Mouse (Mus musculus) G1E-ER4 (cell line): Measurements from ENCODE around the gene Slc5a4a. TPM values are rescaled to one million over a fixed set of nuclear protein-coding genes. Genes with fewer than 3 reads are reported as not detected.

Experiments used
- GATA1 ChIP-seq: IDR thresholded peaks from one replicate; pipeline ENCODE4 v1.8.0; 2012; ENCODE audit warnings: low read length, inconsistent platforms
- polyA plus RNA-seq: library from polyadenylated mRNA; stranded (reverse); fragments of >175 nt; gene quantifications from 2 replicates; pipeline ENCODE4 v1.2.3, GENCODE M21; 2012

Slc5a4a gene
- polyA plus RNA-seq, 1 experiment, result not detected

- TF ChIP-seq GATA1, result no peak
These were observed 56.6 kb downstream of the Slc5a4a start for GRCm38 (mm10) chr10:76203798-76204283.

- no peak for TF ChIP-seq GATA1
These were observed 60.1 kb downstream of the Slc5a4a start for GRCm38 (mm10) chr10:76207262-76207796.

- no peak for TF ChIP-seq GATA1
These were observed 62.0 kb downstream of the Slc5a4a start for GRCm38 (mm10) chr10:76209241-76209640.

GRCm38 (mm10) chr10:76210806-76211205 is 63.6 kb downstream of the Slc5a4a start:
- no peak for TF ChIP-seq GATA1

- no peak for TF ChIP-seq GATA1
These were observed 64.9 kb downstream of the Slc5a4a start for GRCm38 (mm10) chr10:76212121-76212520.

GRCm38 (mm10) chr10:76214161-76214560 is 66.9 kb downstream of the Slc5a4a start:
- no peak for TF ChIP-seq GATA1

GRCm38 (mm10) chr10:76217056-76217455 is 69.8 kb downstream of the Slc5a4a start:
- TF ChIP-seq GATA1, result no peak

GRCm38 (mm10) chr10:76218240-76218639 is 71.0 kb downstream of the Slc5a4a start:
- no peak for TF ChIP-seq GATA1

- TF ChIP-seq GATA1, result no peak
These were observed 78.7 kb downstream of the Slc5a4a start for GRCm38 (mm10) chr10:76225944-76226343.

GRCm38 (mm10) chr10:76229627-76230026 is 82.4 kb downstream of the Slc5a4a start:
- TF ChIP-seq GATA1, result no peak

GRCm38 (mm10) chr10:76237341-76238225 is 90.3 kb downstream of the Slc5a4a start, which contains the start of gene Prmt2:
Gene Prmt2 (minus strand): TSS chr10:76237865.
- TF ChIP-seq GATA1, result no peak

Other genes starting within 250 kb of the Slc5a4a start
- 253 and 299 TPM in 2 replicates for gene Smarcb1, start 225.8 kb upstream of the Slc5a4a start, polyA plus RNA-seq
- gene Chchd10, start 214.3 kb upstream of the Slc5a4a start, polyA plus RNA-seq, result 585 and 819 TPM in 2 replicates
- 0.12 TPM in 1 of 2 replicates, not detected in the other for gene Mmp11, start 211.0 kb upstream of the Slc5a4a start, polyA plus RNA-seq
- not detected in 2 replicates for gene Gm867, start 206.8 kb upstream of the Slc5a4a start, polyA plus RNA-seq
- gene Vpreb3, start 204.4 kb upstream of the Slc5a4a start, polyA plus RNA-seq, result not detected in 2 replicates
- not detected in 2 replicates for gene Gm5134, start 192.9 kb upstream of the Slc5a4a start, polyA plus RNA-seq
- 7.0 and 8.8 TPM in 2 replicates for gene Zfp280b, start 114.8 kb upstream of the Slc5a4a start, polyA plus RNA-seq
- gene Slc5a4b, start 36.5 kb upstream of the Slc5a4a start, polyA plus RNA-seq, result not detected in 2 replicates
- 0.16 and 0.36 TPM in 2 replicates for gene Prmt2, start 90.4 kb downstream of the Slc5a4a start, polyA plus RNA-seq
- not detected in 2 replicates for gene S100b, start 106.4 kb downstream of the Slc5a4a start, polyA plus RNA-seq
- gene Dip2a, start 197.8 kb downstream of the Slc5a4a start, polyA plus RNA-seq, result 1.0 and 1.1 TPM in 2 replicates